Mouse (Mus musculus) ovary, postnatal 36 days (tissue): Measurements from ENCODE around the gene Dnah7a.
"Not testable (repeated sequence)": the region's sequence is repeated elsewhere in the genome, so short reads cannot be mapped to it uniquely, and the experiment has no call there.

Source experiments
- DNase-seq: peaks from one replicate; pipeline ENCODE4 v3.0.0; 2022; ENCODE audit warnings: low spot score, mixed read lengths

Dnah7a gene

DNA sequence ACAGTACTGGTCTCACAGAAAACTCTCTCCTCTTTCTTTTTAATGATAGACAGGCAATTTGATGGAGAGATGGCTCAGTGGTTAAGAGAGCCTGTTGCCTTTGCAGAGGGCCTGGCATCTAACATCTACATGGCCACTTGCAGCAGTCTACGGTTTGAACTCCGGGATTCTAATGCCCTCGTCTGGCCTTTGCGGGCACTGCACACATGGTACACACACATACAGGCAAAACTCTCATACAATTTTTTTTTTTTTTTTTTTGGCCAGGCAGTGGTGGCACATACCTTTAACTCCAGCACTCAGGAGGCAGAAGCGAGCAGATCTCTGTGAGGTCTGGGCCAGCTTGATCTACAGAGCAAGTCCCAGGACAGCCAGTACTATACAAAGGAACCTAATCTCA lies 2.4 kb downstream of the Dnah7a start:
- DNase-seq = no peak

DNA sequence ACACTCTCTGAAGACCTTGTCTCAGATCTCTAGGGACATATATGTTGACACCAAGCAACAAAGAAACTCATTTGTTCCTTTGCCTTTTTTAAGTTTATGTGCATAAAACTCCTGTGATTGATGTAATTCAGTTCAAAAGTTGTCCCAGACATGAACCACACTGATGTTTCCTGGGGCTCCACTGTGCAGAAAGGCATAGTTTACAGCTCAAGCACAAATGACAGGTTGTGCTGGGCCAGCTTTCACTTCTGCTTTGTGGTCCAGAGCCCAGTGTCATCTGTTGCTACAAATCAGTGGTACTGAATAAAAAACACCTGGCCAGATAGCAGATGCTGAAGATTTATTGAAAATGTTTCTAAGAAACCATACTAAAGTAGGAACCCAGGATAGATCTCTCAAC lies 42.3 kb downstream of the Dnah7a start:
- not testable (repeated sequence) for DNase-seq

DNA sequence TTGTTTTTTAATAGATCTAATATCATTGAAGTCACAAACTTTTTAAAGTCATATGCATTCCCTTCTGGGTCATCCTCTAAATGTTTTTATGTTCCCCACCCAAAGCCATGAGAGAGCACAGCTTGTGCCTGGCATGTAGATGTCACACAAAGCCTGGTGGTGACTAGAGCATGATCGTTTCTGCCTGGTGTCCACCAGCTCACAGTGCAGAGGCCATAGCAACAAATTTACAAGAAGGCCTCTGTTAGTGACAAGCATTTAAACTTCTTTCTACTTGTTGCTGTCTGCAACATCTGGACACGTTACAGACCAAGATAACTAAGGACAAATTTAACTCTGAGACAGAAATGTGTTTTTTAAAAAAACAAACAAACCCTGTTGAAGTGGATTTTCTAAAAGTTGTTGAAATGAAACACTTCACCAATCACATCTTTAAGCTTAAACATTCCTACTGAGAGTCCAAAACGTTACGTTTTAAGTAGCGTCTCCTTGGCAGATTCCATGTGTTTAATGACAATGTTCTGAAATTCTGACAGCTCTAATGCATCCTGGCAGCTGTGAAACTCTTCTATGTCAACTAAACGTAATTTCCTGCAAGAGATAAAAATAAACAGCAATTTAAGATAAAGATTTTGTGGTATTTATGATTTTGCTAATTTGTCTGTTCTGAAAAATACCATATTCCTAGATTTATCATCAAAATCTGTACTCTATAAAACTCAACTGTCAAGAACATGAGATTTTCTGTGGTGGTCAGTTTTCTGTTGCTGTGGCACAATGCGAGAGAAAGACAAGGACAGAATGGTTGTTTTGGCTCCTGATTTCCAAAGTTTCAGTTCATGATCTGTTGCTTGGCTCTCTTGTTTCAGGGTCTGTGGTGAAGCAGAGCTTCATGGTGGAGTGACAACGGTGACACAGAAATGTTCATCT lies 66.5 kb downstream of the Dnah7a start:
- DNase-seq = no peak

DNA sequence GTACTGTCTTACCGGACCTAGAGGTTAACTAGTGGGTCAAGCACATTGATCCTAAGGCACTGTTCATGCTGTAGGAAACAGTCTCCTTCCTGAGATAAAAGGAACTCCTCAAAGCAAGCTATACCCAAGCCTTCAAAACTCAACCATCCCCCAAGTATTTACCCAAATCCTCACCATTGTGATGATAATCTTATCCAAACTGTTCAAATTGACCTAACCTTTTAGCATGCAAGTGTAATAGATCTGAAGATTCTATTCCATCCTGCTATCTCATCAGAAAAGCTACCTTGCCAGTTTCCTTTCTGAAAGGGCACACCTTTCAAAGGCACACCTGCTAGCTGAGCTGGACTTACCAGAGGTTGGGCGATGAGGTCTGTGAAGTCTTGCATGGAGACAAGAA lies 70.9 kb downstream of the Dnah7a start:
- not testable (repeated sequence) for DNase-seq

DNA sequence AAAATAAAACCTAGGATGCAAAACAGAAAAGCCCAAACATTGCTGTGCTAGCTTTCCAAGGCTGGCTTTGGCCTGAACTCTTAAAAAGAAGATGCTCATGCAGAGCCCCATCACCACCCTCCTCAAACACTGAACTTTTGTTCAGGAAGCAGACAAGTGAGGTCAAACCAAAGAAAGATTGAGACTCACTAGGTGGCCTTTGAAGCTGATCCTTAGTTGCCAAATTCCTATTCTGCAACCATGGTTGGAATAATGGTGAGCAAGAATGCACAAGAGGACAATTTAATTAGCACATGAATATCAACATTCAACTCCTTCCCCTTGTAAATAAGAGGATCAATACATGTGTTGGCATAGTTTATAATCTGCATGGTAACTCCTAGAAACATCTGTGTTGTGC lies 74.5 kb downstream of the Dnah7a start:
- DNase-seq = not testable (repeated sequence)

DNA sequence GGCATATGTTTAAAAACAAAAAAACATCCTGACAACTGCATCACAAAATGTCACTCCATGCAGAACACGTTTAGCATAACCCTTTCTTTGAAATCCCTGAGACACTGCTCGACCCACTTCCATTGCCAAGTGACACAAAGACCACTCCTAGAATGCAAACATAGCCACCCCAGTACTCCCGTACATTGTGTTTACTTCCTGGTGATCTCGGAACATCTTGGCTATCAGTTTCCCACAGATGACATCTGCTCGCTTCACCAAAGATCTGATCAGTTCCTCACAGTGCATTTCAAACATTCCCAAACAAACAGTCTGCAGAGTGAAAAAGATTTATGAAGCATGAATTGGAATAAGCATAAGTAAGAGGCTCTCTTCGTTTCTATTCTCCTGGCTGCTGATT lies 76.6 kb downstream of the Dnah7a start:
- DNase-seq = no peak

DNA sequence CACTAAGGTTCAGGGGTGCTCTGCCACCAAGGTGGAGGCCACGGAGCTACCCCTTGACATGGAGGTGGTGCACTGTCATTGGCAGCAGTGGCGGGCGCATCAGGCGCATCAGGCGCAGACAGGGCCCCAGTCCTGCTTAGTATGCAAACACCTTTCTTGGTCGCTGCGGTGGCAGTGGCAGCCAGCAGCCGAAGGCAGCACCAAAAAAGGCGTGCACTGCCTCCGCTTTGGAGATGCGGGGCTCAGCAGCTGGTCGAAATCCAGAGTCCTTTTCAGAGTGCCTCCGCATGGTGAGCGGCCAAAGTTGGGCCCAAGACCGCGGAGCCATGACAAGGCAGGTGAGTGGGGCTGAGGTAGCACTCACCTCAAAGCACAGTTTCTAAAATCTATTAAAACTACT lies 93.1 kb downstream of the Dnah7a start:
- no peak for DNase-seq

DNA sequence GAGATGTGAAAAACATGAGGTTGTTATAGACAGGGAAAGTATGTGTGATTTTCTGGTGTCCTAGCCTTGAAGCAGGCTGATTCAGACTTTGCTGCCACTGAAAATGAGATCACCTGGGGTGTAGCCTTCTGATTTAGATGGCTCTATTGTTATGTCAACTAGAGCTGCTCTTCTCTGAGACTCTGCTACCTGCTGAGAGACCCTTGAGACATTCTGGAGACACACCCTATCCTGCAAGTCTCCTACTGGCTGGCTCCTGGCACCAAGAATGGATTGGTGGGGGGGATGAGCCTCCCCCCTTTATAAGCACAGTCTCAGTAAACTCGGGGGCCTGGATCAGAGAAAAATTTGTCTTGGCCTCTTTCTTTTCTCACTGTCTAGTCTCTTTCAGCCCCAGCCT lies 125.3 kb downstream of the Dnah7a start:
- DNase-seq = not testable (repeated sequence)

DNA sequence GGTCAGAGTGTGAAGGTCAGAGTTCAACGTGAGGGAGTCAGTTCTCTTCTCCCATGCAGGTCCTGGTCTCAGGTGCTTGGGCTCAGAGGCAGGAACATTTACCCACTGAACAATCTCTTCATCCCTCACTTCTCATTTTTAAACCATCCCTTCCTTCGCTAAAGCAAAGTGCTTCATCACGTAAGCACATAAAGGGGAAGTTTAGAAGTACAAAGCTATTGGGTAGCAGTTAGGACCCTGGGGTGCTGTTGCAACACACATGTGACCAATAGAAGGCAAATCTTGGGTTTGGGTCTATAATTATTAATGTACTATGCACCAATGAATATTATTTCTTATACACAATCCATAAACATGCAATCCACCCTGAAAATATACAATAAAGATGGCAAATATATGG lies 148.7 kb downstream of the Dnah7a start:
- DNase-seq = not testable (repeated sequence)

DNA sequence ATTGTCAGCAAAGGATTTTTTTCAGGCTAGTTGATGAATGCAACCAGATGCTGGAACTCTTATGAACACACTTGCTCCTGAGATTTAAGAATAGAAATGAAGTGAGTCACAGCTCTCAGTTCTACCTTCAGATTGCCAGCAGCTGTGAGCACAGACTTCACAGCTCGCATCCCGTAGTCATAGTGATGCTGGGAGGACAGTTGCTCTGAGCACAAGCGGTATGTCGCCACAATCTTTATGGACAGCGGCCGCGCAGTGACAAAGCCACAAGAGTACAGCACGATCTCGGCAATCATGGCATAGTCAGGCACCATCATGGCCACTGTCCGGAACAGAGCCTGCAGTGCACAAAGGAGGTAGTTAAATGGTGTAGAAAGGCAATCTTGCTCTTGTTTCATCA lies 159.6 kb downstream of the Dnah7a start:
- DNase-seq = not testable (repeated sequence)

DNA sequence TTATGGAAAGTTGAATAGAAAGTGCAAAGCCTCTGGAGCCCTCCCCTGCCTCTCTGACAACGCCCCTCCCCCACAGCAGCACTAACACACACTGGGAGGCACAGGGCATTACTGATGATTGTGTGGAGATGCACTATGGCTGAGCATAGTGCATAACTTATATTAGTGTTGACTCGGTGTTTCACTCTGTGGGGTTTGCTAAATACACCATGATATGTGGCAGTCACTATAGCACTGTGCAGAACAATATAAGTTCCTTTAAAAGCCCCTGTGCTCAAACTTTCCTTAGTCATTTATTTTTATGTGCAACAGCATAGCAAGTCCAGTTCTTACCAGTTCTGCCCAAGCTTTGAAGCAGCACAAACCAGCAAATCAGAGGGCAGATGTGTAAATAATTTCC lies 168.2 kb downstream of the Dnah7a start:
- not testable (repeated sequence) for DNase-seq

DNA sequence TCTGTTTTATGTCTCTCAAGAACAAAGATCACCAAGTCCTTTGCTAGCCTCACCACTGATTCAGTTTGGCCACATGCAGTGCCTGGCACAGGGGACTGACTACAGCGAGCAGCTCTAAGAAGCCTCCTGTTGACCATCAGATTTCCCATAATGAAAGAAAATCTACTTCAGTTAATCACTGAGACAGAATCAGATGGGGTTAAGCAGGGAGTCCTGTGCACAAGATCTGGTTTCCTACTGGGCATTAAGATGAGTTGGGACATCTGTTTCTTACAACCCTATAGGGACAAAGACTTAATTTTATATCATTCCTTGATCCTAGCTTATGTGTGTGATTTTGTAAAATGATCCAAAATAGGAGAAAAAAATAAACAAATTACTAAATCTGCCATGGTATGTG lies 171.8 kb downstream of the Dnah7a start:
- DNase-seq = not testable (repeated sequence)

DNA sequence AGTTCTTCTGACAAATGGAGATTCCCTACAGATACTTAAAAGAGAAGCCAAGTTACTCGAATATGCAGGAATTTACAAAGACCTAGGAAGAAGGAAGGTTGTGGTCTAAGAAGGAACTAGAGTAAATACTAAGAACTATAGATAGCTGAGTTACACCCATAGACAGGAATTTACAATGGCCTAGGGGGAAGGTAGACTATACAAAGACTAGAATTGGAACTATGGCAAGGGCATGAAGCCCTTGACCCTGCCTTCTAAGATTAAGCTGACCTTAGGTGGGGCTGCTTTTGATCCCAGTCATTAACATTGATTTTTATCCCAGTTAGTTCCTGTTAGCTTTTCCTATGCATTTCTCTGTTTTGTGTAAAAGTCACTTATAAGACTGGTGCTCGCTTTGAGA lies 180.6 kb downstream of the Dnah7a start:
- DNase-seq = not testable (repeated sequence)

DNA sequence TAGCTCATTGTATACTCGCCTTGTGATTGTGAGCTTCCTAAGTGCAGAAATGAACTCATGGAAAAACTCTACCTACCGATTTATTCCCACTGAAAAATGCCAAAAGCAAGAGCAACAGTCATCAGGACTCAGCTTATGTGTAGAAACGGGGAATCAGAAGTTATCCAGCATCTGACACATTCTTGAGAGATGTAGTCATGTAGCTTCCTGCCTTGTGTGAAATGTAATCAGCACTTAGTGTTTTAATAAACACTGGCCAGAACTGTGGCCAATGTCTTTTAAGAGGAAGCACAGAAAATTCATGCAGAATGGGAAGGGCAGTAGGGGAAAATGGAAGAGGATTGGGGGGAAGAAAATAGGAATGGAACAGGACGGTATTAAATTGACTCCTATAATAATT lies 232.9 kb downstream of the Dnah7a start:
- DNase-seq = no peak

DNA sequence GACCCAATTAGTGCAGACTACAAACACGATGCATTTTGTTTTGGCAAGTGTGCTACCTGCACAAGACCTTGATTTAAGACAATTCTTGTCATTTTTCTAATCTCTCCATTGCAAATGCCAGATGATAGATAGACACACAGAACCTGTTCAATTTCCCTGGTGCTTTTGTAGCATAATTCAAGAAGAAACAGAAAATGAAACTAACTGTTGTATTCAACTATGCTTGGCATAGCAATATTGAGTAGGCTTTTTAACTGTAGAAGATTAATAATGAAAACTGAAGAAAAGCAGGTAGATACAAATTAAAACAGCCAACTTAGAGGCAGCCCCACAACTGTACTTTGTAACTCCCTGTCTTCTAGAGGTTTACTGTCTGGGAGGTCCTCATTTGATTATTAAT lies 234.5 kb downstream of the Dnah7a start:
- not testable (repeated sequence) for DNase-seq

DNA sequence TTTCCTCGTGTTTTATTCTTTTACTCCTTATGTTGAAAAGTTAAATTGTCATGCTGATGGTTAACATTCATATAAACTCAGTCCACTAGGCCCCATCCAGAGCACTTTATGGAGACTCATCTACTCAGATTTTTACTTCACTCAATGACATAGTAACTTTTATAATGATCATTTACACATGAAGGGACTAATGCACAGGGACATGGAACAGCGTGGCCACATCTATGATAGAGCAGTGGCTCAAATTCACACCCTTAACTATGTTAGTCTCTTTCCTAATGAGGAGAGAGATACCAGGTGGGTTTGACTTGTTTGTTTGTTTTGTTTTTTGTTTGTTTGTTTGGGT lies 239.3 kb downstream of the Dnah7a start:
- DNase-seq = no peak

DNA sequence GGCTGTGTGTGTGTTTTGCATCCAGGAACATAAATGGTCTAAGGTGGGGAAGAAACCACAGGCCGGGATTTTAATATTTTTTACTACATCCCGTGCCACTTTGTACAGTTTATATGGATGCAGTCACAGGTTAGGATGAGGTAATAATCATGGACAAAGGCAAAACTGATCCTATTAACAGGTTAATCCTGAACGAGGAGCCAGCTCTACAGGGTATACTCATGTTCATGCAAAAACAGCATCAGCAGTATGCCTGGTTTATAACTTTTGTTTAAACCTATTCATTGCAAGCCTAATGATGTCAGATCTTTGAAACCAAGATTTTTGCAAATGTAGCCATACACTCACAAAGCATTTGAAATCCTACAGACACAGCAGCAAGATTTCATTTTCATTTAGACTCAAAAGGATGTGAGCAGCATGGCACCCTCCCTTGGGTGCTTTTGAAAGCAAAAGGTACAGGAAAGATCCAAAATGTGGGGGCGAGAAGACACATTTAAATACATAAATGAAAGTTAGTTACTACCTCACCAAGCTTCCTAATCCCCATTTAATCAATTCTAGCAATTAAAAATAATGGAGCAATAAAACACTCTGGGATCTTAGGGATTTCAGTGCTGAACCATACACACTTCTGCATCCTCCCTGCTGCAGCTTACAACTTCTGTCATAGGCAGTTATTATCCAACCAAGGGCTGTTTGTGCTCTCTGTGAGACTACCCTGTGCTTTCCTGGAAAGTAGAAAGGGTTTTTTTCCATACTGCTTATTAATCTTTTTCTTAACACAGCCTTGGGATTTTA lies 239.9 kb downstream of the Dnah7a start:
- DNase-seq = not testable (repeated sequence)

DNA sequence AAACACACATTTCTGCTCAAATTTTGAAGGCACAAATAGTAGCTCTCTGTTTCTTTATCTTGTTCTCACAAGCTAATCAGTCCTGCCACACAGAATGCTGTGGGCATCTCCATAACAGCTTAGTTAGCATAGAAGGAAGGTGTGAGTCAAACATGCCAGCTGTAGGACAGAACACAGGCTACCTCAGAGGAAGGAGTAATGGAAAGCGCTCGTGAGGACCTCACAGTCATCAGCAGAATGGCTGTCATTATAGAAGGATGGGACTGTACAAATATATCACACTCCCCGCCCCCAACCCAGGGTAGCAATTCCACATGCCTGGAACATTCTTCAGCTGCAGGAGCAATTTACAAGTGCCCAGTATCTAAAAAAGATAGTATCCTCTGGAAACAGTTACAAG lies 267.4 kb downstream of the Dnah7a start:
- not testable (repeated sequence) for DNase-seq

DNA sequence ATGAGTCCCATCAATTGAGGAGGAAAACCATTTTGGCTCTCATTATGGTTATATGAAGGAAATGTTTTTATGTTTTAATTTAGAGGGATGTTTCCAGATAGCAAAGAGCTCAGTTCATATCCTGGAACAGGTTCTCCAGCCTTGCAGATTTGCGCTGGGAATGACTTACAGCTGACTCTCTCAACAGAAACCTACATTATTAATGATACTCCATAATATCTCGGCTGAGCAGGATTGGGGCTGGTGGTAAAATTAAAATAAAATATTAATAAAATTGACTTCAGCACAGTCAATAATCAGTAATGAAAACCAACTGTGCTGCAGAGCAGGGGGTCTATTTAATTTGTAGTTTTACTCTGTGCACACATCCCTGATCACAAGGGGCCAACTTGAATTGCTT lies 274.2 kb downstream of the Dnah7a start:
- DNase-seq = not testable (repeated sequence)

DNA sequence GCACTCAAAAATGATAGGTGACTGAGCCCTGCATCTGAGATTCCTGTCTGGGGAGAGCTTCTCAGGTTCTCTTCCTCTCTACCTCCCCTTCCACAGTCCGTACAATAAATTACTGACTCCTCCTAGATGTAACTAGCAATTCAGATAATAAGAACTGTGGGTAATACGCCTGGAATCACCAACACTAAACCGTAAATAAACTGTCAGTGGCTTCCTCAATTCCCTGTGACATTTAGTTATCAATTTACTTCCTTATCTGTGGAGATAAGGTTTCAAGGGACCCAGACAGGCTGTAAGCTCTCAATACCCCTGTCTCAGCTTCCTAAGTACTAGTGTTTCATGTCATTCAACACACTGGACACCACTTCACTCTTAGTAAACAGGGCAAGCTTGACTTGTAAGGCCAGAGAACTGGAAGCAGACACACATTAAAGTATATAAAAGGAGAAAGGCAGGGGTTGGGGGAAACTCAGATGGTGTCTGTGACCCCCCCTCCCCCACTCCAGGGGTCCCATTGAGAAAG lies 300.7 kb downstream of the Dnah7a start:
- DNase-seq = no peak

DNA sequence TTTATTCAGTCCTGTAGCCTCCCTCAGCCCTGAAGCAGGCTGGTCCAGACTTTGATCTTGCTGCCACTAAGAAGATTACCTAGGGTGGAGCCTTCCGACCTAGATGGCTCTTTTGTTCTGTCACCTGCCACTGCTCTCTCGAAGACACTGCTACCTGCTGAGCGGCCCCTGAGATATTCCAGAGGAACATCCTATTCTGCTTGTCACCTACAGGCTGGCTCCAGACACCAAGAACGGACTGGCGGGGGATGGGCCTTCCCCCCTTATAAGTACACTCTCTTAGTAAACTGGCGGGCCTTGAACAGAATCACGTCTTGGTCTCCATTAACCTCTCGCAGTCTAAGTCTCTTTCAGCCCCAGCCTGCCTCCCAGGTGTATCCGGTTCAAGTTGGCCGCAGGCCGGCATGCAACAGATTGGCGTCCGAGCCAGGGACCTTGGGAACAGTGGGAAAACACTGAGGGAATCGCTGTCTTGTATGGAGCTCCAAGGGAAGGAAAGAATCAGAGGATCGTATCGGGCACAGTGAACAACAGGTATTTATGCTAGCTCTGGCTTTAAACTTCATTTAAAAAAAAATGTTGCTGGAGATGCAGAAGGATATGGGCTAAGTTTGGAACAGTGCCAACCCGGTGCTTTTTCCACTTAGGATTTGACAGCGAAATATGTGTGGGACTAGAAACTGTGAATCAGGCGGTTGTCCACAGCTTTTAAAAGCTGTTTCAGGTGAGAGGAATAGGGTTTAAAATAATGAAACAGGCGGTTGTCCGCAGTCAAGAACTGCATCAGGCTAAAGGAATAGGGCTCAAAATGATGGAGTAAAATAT lies 312.4 kb downstream of the Dnah7a start:
- peak; percentile 7 for DNase-seq

DNA sequence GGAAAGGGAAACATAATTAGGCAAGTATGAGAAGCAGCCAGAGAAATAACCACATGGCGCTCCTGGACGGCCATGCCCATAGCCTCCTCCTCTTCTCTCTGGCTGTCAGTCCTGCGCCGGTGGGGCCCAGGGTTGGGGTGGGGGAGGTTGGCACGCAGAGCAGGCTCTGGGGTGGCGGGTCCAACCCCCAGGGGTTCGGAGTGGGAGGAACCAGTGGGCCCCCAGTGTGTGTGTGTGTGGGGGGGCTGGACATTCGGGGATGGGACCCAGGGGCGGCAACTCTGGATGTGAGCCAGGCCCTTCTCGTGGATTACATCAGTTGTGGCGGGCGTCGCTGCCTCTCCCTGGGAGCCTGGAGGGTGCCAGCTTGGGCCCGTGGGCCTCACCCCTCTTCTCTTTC lies 317.8 kb downstream of the Dnah7a start:
- no peak for DNase-seq
